Mouse (Mus musculus) cerebellum, adult 8-10 months (tissue): ENCODE measurements at regions not wholly inside any gene's neighbourhood (a gene's known extent, or its start where the extent isn't known, plus 50 kb on each side); places are given as distances from the start of the nearest gene placed in this dataset.

ENCODE experiments used
- DNase-seq: peaks from one replicate; pipeline ENCODE4 v3.0.0; 2022

DNA sequence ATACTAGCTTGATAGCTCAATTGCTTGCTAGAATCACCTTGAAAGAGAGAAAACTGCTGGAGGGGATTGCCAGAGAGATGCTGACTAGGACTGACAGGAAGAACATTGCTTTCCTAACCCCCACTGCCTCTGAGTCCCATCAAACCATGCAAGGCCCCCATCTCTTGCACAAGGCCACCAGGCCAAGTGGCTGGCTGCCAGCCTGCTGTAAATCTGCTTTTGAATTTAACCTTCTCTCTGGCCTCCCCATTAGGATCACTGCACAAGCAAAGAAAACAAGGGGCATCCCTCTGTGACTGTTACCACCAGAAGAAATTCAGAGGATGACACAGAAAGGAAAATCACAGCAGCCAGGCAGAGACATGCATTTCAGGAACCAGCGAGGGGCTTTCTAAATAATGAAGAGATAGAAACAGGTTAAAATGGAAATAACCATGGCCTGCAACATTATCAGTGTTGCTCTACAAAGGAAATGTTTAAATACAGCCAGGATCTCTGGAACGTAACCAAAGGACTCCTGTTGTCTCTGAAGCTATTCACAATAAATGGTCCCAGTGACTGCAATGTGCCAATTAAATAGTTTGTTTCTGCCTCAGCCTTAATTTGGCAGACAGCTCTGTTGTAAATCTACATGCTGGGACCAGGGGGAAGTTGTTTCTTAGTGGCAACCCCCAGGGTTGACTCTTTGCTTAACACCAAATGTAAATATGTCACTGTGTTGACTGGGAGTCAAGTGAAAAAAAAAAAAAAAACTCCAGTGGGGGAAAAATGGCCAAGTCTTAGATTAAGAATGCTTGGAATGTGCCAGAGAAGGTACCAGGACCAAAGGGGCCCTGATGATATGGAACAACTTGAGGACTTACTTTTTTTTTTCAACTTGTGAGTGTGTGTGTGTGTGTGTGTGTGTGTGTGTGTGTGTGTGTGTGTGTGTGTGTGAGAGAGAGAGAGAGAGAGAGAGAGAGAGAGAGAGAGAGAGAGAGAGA lies 233.9 kb upstream of the Epha4 start:
- no peak for DNase-seq

DNA sequence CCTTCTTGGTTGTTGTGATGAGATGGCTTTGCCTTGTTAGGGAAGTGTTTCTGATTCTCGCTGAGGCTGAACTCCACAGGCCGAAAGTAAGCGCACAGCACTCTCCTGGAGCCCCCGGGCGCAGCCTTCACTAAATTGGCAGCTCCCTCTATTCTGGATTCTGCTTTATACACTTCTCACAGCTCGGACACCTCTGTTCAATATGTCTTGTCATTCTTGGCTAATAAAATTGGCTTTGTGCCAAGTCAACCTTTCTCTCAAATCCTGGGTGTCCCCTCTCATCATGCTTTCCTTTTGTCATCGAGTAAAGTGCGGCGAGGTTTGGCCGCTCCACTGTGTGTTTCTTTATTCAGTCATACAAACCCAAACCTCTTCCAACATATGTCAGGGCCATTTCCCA lies 217.2 kb upstream of the Epha4 start:
- no peak for DNase-seq

DNA sequence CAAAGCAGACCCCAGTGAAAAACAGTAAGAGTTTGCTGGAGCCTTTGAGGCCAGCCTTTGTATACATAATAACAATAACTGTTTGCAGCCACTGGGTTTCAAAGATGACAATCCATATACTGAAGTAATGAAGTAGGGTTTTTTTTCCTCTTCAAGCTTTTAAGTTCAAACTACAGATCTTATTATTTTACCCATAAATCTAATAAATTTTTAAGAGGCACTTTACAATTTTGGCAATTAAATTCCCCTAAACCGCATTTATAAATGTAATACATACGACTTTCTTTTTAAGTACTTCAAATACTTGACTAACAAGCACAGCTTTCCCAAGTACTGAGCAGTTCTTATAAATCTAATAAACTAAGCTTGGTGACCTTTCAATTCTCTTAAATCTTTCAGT lies 212.7 kb upstream of the Epha4 start:
- no peak for DNase-seq

DNA sequence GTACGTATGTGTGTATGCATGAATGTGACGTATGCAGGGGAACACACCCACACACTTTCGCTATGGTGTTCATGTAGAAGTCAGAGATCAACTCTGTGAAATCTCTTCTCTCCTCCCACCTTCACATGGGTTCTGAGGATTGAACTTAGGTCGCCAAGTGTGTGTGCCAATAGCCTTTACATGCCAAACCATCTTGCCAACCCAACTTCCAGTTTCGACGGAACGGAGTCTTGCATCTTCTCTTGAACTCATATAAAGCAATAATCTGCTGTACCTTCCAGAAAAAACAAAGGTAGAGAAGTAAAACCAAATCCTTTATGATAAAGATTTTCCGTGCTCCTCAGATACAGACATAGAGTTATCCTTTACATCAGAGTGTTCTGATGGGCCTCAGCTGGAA lies 208.4 kb upstream of the Epha4 start:
- no peak for DNase-seq

DNA sequence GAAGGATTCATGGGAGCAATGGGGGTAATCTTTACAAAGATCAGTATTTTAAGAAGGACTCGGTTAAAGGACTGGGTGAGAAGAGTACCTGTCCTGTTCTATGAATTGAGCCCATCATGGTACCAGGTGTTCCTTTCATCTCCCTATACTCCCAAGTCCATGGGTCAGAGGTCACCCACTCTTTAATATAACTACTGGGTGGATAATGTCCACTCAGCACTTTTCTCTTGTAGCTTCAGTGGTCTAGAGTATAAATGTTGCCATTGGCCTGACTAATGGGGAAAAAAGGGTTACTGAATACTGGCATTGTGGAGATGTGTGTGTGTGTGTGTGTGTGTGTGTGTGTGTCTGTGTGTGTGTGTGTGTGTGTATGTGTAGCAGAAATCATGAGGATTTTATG lies 206.0 kb upstream of the Epha4 start:
- no peak for DNase-seq

DNA sequence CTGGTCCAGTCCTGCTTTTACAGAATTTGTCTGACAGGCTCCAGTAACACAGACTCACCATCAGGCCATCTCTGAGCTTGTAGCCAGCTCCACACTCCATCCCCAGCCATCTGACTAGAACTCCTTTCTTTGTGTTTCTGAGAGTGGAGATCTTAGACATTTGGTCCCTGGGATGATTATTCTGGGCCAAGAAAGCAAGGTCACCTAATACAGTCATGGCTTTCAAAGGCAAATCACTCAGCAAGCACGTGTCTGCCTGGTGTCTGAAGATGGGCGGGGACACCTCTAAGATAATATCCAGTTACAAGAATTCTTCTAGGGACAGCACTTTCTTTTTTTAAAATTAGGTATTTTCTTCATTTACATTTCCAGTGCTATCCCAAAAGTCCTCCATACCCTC lies 198.1 kb upstream of the Epha4 start:
- DNase-seq = no peak

DNA sequence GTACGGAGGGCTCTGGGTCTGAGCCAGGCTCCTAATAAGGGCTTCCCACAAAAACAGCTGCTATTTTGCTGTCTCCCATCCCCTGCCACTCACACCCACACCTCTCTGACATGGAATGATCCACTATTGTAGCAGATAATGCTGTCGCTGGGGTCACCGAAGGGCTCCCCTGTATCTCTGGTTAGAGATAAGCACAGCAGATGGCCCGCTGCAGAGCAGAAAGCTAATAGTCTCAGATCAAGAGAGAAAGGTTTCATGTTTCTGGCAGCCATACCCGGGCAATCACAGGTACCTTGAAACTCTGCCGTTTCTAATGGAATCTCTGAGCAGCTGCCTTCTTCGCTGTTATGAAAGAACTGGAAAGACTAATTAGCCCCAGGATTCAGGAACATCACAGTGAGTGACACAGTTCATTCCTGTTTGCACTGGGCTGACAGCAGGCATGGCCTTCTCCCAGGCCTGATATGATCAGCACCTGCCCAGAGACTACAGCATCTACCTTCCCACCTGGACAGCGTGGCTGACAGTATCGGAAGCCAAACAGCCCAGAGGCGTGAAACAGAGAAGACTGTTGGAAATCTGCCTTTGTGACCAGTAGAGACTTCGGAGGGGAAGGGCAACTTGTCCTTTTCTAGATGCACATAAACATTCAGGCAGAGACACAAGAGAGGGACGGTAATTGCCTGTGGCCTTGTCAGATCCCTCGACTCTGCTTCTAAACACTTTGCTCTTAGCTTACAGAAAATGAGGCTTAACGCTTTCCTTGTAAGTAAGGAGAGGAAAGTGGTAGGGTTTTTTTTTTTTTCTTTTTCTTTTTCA lies 193.5 kb upstream of the Epha4 start:
- DNase-seq = no peak

DNA sequence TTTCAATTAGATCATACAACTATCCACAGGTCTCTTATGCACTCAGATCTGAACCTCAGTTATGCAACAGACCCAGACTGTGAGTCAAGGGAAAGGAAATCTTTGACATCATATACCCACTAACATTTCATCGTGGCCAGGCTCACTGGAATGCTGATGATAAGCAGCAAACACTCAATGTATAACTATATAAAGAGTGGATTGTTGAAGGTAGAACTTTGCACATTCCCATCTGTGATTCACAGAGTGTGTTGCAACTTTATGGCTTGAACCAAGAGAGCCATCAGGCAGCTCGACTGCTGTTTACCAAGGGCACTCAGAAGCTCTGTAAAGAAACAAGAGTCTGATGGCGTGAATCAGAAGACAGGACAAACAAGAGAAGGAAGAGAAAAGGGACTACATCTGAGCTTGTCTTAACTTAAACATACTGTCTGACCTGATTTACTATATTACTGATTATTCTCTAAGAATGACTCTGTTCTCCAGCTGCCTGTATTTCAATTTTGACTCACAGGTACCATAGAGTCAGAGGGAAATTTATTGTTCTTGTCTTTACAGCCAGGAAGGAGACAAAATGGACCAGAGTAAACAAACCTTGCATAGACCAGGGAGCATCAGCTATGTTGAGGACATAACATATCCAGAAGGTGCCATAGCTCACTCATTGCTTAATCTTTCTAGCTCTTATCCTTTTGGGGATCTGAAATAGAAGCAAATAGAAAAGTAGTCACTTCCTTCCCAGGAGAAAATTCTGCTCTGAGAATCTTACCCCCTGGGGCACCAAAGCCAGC lies 180.5 kb upstream of the Epha4 start:
- DNase-seq = no peak

DNA sequence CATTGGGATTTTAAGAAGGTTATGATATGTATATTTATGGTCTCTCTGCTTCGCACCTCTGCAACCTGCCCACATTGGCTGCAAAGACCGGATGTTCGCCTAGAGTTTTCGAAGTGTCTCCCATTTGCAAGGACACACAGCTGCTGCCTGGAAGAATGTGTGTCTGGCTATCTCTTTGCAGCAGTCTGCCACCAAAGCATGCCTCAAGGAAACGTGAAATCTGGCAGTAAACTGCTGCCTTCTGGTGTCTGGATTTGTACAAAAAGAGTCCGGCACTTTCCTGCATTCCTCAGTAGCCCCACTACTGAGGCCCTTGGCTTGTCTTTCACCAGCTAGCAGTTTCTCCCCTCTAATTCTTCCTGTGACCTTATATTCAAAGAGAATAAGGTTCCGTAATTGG lies 148.5 kb upstream of the Epha4 start:
- no peak for DNase-seq

DNA sequence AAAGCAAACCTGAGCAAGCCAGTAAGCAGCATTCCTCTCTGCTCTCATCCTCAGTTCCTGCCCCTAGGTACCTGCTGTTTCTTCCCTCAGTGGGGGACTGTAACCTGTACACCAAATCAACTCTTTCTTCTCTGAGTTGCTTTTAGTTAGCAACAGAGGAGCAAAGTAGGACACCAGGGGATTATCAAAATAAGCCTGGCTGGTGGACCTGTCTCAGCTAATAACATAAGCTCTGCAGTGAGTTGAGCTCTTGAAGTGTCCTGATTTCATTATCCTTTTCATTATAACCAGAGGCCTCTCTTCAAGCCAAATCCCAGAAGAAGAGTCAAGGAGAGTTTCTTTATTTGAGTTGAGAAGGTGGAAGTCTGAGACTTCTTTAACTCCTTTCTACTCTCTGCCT lies 145.5 kb upstream of the Epha4 start:
- DNase-seq = no peak

DNA sequence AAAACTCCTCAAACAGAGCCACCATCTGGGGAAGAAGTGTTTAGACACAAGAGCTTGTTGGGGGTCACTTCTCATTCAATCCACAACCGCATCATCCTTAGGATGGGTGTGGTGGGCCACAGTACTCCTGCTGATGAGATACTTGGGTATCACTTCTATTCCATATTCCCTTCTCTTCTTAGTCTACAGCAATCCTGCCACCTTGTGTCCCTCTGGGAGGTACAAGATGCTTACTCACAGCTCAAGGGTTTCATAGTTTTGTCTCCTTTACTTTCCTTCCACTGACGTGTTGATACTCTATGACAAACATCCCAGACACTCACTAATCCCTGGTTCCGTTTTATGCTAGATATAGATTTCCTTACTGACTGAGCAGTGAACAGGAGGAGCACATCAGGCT lies 122.1 kb upstream of the Epha4 start:
- DNase-seq = no peak

DNA sequence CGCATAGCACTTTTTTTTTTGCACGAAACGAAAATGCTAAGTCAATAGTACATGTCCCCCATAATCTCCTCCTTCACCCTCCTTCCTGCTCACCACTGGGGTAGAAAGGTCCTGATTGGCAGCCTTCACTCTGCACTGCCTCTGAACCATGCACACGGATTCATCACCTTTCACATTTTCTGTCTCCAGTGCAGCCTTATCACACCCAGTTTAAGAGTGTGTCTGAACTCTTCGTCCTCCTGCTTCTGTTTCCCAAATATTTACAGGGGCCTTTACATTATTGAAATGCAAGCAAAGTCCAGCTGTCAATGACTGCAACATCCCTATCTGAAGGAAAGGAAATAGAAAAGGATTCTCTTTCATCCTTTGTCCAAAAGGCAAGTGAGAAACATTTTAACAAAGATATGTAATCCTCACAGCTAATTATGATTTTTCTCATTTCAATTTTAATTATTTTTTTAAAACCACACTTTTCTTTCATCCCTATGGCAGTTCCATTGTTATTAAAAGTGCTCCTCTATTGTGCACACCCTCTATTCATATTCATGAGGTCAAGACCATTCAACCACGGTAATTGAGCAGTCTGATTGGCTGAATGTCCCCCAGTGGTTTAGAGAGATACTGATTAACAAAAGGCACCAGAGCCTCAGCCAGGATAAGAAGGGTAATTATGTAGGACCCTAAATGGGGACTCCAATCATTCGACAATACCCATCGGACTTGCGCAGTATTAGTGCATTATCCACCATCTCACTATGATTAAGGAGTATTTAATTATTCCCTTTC lies 114.8 kb upstream of the Epha4 start:
- DNase-seq = no peak

DNA sequence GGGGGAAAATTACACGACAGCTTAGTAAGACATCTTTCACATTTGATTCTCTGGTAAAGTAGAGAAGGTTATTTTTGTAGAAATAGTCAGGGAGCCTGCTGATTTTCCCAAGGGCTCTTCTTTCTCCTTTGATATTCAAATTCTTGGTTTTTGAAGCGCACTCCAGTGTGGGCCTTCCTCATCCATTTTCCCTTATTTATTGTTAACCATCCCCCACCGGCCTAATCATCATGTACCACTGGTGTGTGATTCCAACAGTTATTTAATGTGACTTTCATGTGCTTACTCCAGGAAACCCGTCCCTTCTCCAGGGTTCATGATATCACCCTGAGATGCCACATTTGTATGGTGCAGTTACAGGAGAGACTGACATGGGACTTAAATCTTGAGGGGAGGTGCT lies 114.0 kb upstream of the Epha4 start:
- no peak for DNase-seq

DNA sequence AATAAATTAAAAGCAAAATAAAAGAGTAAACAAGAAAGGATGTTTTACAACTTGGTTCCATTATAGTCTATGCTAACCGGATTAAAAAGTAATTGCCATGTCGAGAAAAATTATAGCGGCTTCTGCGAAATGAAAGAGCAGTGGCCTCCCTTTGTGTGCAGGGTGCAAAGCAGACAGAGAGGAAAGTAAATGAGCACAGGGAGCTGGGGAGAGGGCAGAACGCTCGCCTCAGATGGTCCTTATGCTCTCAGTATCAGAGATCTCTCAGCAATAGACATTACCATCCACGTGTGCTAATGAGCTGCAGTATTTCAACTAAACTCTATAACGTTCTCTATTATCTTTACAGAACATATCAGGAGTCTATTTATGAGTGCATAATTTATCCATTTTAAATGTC lies 102.6 kb upstream of the Epha4 start:
- no peak for DNase-seq

DNA sequence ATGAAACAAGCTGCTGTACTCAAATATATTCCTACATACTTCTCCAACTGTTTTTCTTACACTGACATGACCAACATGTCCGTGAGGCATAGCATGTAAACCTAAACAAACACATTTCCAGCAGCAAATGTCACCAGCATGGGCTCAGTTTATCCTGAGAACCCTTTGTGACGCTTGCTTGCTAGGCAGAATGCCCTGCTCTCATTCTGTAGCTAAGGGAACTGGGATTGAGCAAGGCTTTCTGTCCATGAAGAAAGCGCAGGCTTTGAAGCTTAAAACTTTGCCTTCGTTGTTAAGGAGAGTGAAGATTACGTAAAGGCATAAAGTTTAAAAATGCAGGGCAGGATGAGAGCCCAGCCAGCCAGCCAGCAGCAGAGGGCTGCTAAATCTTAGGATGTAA lies 85.6 kb upstream of the Epha4 start:
- no peak for DNase-seq

DNA sequence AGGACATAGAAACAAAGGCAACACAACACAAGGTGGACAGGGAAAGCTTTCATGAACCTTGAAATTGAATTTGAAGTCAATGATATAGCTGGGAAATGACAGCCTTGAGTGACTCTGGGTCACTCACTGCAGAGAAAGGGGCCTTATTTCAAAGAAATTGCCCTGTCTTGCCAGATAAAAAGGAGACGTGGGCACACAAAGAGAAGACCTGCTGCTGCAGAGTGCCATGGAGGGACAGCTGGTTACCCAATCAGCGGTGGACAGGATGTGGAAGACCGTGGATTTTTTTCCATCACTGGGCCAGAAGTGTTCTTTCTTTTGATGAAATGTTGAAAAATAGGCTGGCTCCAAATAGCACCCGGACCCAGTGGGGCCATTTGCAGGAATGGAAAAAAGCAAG lies 77.8 kb upstream of the Epha4 start:
- DNase-seq = no peak

DNA sequence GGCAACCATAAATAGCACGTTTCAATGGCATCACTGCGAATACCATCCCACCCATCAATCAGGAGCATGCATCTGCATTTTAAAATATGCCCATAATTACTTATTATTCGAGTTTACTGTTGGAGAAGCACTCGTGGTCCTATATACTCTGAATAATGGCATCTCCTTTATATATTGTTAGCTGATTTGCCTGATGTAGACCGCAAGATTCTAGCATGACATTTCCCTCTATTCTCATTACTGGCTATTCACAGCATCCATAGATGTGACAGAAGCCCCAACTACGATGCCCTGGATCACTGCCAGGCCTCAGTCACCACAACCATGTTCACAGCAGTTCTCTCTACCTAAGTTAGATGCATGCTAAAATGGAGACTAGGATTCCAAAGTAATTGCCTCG lies 77.4 kb upstream of the Epha4 start:
- no peak for DNase-seq

DNA sequence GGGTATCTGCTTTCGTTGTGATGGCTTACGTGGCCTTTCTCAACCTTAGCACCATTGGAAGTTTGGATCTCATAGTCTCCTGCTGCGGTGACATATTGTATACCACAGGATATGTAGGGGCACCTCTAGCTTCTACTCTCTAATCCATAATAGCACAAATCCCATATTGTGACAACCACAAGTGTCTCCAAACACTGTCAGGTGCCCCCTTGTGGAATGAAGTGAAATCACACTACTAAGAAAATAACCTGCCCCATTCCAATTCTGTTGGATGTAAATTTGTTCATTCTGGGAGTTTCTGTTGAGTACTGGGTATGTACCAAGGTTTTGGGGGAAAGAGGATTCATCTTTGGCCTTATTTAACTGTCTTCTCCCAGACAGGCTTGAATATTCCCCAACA lies 74.5 kb upstream of the Epha4 start:
- no peak for DNase-seq

DNA sequence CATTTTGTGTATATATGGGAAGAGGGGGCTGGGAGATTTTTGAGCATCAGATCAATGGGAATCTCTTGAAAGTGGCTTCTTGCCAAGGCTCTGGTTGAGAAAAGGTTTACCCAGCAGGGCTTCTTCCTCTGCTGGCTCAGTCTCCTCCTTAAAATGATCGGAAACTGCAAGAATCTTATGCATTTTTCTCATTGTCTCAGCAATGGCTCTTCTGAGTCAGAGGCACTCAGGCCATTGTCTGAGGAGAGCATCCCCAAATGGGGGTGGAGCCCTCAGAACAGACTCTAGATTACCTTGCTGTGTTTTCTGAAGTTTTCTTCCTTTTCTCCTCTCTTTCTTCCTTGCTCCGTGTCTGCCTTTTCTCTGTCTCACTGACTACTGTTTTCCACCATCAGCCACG lies 70.6 kb upstream of the Epha4 start:
- no peak for DNase-seq

DNA sequence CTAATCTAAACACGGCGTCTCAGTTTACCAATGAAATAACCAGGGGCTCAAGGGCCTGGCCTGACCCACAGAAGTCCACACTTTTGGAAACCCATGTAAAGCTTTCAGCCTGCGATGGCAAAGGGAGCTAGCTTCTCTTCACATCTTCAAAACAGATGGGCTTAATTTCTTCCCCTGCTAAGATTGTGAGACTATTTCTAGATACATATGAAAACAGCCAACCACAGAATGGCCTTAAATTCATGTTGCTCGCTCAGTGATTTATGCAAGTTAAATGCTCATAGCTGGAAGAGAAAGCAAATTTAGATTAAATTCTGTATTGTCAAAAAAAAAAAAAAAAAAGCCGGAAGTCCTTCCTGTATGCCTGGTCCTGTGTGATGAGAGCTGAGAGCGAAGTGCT lies 53.2 kb upstream of the Epha4 start:
- DNase-seq = no peak

DNA sequence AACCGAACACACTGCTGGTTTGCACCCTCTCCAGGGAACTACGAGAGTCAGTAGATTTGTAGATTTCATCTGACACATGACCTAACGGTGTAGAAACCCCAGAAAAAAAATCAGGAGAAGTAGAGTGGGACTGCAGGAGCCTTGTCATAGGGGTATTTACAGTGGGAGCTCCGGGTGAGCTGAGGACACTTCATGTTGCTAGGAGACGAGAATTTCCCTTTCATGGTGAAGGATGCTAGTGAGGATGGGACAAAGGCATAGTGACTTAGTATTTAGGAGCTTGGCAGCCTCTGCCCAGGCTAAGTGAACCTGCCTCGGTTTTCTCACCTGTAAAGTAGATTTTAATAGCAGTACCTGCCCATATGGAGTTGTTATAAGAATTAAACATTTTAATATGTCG lies 52.8 kb upstream of the Epha4 start:
- no peak for DNase-seq
